Mouse (Mus musculus): ENCODE measurements around the gene Enpp6. TPM values are rescaled to one million over a fixed set of nuclear protein-coding genes. Genes with fewer than 3 reads are reported as not detected.
A peak's percentile ranks its signal among the peaks of the same experiment; 100 is the strongest.

Gene Enpp6
- polyA plus RNA-seq, 1 experiment from 2014 or later: 0.20 TPM

GRCm38 (mm10) chr8:46968721-46969120 is 18.0 kb upstream of the Enpp6 start:
- 92% methylated on average over 3 of the region's 3 CpGs for WGBS
- Histone ChIP-seq H3K9ac (ENCODE audit: low read depth, low read length) (no peak overlapping the region), H3K4me3 (ENCODE audit: low read depth, low read length) (no peak overlapping the region), H3K36me3 (ENCODE audit: control insufficient read depth, insufficient read depth) (no peaks in the 10 kb centered on the region), H3K4me2 (replicated peaks; ENCODE audit: low read depth) (no peak overlapping the region), H3K9me3 (ENCODE audit: control insufficient read depth) (no peaks in the 10 kb centered on the region), H3K27ac (ENCODE audit: low read depth, low read length) (no peak overlapping the region), H3K27me3 (replicated peaks; ENCODE audit: control insufficient read depth, insufficient read depth, low read length) (no peaks in the 10 kb centered on the region), H3K4me1 (replicated peaks; ENCODE audit: control insufficient read depth, insufficient read depth, low read length) (no peaks in the 10 kb centered on the region)
- ATAC-seq: no peak
- no peak for TF ChIP-seq CTCF (IDR thresholded peaks at IDR 0.05; ENCODE audit: low read depth)

- Histone ChIP-seq H3K4me3 (ENCODE audit: low read depth, low read length) (no peak overlapping the region), H3K27me3 (replicated peaks; ENCODE audit: control insufficient read depth, insufficient read depth, low read length) (no peaks in the 10 kb centered on the region), H3K36me3 (ENCODE audit: control insufficient read depth, insufficient read depth) (no peaks in the 10 kb centered on the region), H3K4me2 (replicated peaks; ENCODE audit: low read depth) (no peak overlapping the region), H3K9me3 (ENCODE audit: control insufficient read depth) (no peaks in the 10 kb centered on the region), H3K9ac (ENCODE audit: low read depth, low read length) (no peak overlapping the region), H3K4me1 (replicated peaks; ENCODE audit: control insufficient read depth, insufficient read depth, low read length) (no peaks in the 10 kb centered on the region), H3K27ac (ENCODE audit: low read depth, low read length) (no peak overlapping the region)
- ATAC-seq: no peak
- TF ChIP-seq CTCF (IDR thresholded peaks at IDR 0.05; ENCODE audit: low read depth): peak; percentile 66
- WGBS: 57% methylated on average over 2 of the region's 2 CpGs
These were observed 17.3 kb upstream of the Enpp6 start for GRCm38 (mm10) chr8:46969386-46969785.

GRCm38 (mm10) chr8:46977376-46977775 is 9.3 kb upstream of the Enpp6 start:
- Histone ChIP-seq H3K4me1 (replicated peaks; ENCODE audit: control insufficient read depth, insufficient read depth, low read length) (no peaks in the 10 kb centered on the region), H3K36me3 (ENCODE audit: control insufficient read depth, insufficient read depth) (no peaks in the 10 kb centered on the region), H3K9me3 (ENCODE audit: control insufficient read depth) (no peaks in the 10 kb centered on the region), H3K27me3 (replicated peaks; ENCODE audit: control insufficient read depth, insufficient read depth, low read length) (no peaks in the 10 kb centered on the region), H3K4me3 (ENCODE audit: low read depth, low read length) (no peak overlapping the region), H3K9ac (ENCODE audit: low read depth, low read length) (no peak overlapping the region), H3K27ac (ENCODE audit: low read depth, low read length) (no peak overlapping the region), H3K4me2 (replicated peaks; ENCODE audit: low read depth) (no peak overlapping the region)
- no peak for ATAC-seq
- no peak for TF ChIP-seq CTCF (IDR thresholded peaks at IDR 0.05; ENCODE audit: low read depth)
- WGBS: 81% methylated on average over 4 of the region's 4 CpGs

- no peak overlapping the region for H3K27ac ChIP-seq (ENCODE audit: low read depth, low read length)
- no peaks in the 10 kb centered on the region for H3K27me3 ChIP-seq (replicated peaks; ENCODE audit: control insufficient read depth, insufficient read depth, low read length)
- no peaks in the 10 kb centered on the region for H3K4me1 ChIP-seq (replicated peaks; ENCODE audit: control insufficient read depth, insufficient read depth, low read length)
- H3K9ac ChIP-seq (ENCODE audit: low read depth, low read length): no peak overlapping the region
- WGBS: 62% methylated on average over 6 of the region's 6 CpGs
- no peak overlapping the region for H3K4me2 ChIP-seq (replicated peaks; ENCODE audit: low read depth)
- no peak for ATAC-seq
- no peak overlapping the region for H3K4me3 ChIP-seq (ENCODE audit: low read depth, low read length)
- TF ChIP-seq CTCF (IDR thresholded peaks at IDR 0.05; ENCODE audit: low read depth): no peak
- no peaks in the 10 kb centered on the region for H3K36me3 ChIP-seq (ENCODE audit: control insufficient read depth, insufficient read depth)
- no peaks in the 10 kb centered on the region for H3K9me3 ChIP-seq (ENCODE audit: control insufficient read depth)
These were observed 4.5 kb upstream of the Enpp6 start for GRCm38 (mm10) chr8:46982166-46982565.

GRCm38 (mm10) chr8:46982770-46983169 is 3.9 kb upstream of the Enpp6 start:
- H3K4me3 ChIP-seq (ENCODE audit: low read depth, low read length): no peak overlapping the region
- 42% methylated on average over 4 of the region's 4 CpGs for WGBS
- no peak overlapping the region for H3K4me2 ChIP-seq (replicated peaks; ENCODE audit: low read depth)
- H3K27me3 ChIP-seq (replicated peaks; ENCODE audit: control insufficient read depth, insufficient read depth, low read length): no peaks in the 10 kb centered on the region
- H3K9ac ChIP-seq (ENCODE audit: low read depth, low read length): no peak overlapping the region
- no peak overlapping the region for H3K27ac ChIP-seq (ENCODE audit: low read depth, low read length)
- TF ChIP-seq CTCF (IDR thresholded peaks at IDR 0.05; ENCODE audit: low read depth): no peak
- H3K9me3 ChIP-seq (ENCODE audit: control insufficient read depth): no peaks in the 10 kb centered on the region
- H3K36me3 ChIP-seq (ENCODE audit: control insufficient read depth, insufficient read depth): no peaks in the 10 kb centered on the region
- H3K4me1 ChIP-seq (replicated peaks; ENCODE audit: control insufficient read depth, insufficient read depth, low read length): no peaks in the 10 kb centered on the region
- ATAC-seq: no peak

- Histone ChIP-seq H3K36me3 (ENCODE audit: control insufficient read depth, insufficient read depth) (no peaks in the 10 kb centered on the region), H3K9me3 (ENCODE audit: control insufficient read depth) (no peaks in the 10 kb centered on the region), H3K4me2 (replicated peaks; ENCODE audit: low read depth) (no peak overlapping the region), H3K27ac (ENCODE audit: low read depth, low read length) (no peak overlapping the region), H3K27me3 (replicated peaks; ENCODE audit: control insufficient read depth, insufficient read depth, low read length) (no peaks in the 10 kb centered on the region), H3K9ac (ENCODE audit: low read depth, low read length) (no peak overlapping the region), H3K4me3 (ENCODE audit: low read depth, low read length) (no peak overlapping the region), H3K4me1 (replicated peaks; ENCODE audit: control insufficient read depth, insufficient read depth, low read length) (no peaks in the 10 kb centered on the region)
- TF ChIP-seq CTCF (IDR thresholded peaks at IDR 0.05; ENCODE audit: low read depth): no peak
- no peak for ATAC-seq
- WGBS: 85% methylated on average over 11 of the region's 11 CpGs
These were observed 2.0 kb upstream of the Enpp6 start for GRCm38 (mm10) chr8:46984647-46985046.

- H3K27ac ChIP-seq (ENCODE audit: low read depth, low read length): no peak overlapping the region
- H3K9me3 ChIP-seq (ENCODE audit: control insufficient read depth): no peaks in the 10 kb centered on the region
- no peak overlapping the region for H3K9ac ChIP-seq (ENCODE audit: low read depth, low read length)
- no peak for TF ChIP-seq CTCF (IDR thresholded peaks at IDR 0.05; ENCODE audit: low read depth)
- no peak overlapping the region for H3K4me2 ChIP-seq (replicated peaks; ENCODE audit: low read depth)
- 67% methylated on average over 6 of the region's 6 CpGs for WGBS
- no peak overlapping the region for H3K4me3 ChIP-seq (ENCODE audit: low read depth, low read length)
- no peaks in the 10 kb centered on the region for H3K36me3 ChIP-seq (ENCODE audit: control insufficient read depth, insufficient read depth)
- no peaks in the 10 kb centered on the region for H3K4me1 ChIP-seq (replicated peaks; ENCODE audit: control insufficient read depth, insufficient read depth, low read length)
- no peak for ATAC-seq
- no peaks in the 10 kb centered on the region for H3K27me3 ChIP-seq (replicated peaks; ENCODE audit: control insufficient read depth, insufficient read depth, low read length)
These were observed 1.7 kb downstream of the Enpp6 start for GRCm38 (mm10) chr8:46988366-46988765.
